Mouse (Mus musculus) heart, embryonic 10.5 days (tissue): ENCODE results near the gene Rnf19b. TPM values are rescaled to one million over a fixed set of nuclear protein-coding genes. Genes with fewer than 3 reads are reported as not detected.
A peak's percentile ranks its signal among the peaks of the same experiment; 100 is the strongest.

Experiments
- DNase-seq: peaks from one replicate; pipeline ENCODE4 v3.0.0-alpha.2; 2017; ENCODE audit warnings: low spot score
- H3K27ac ChIP-seq: fragments of 300-500 bp; sonication (generic); 2 replicates; pipeline ENCODE4 v1.5.1; 2016; ENCODE audit warnings: mild to moderate bottlenecking
- H3K27me3 ChIP-seq: fragments of 300-500 bp; sonication (generic); 2 replicates; pipeline ENCODE4 v1.6.1; 2016; ENCODE audit warnings: mild to moderate bottlenecking; ENCODE audit not compliant: poor library complexity, insufficient read depth, severe bottlenecking
- H3K36me3 ChIP-seq: fragments of 300-500 bp; sonication (generic); 2 replicates; pipeline ENCODE4 v1.6.1; 2016; ENCODE audit warnings: mild to moderate bottlenecking, moderate library complexity
- H3K4me1 ChIP-seq: fragments of 300-500 bp; sonication (generic); 2 replicates; pipeline ENCODE4 v1.6.1; 2016; ENCODE audit warnings: mild to moderate bottlenecking
- H3K4me3 ChIP-seq: fragments of 300-500 bp; sonication (generic); 2 replicates; pipeline ENCODE4 v1.5.1; 2016; ENCODE audit warnings: mild to moderate bottlenecking, moderate library complexity
- H3K9me3 ChIP-seq: fragments of 300-500 bp; sonication (generic); 2 replicates; pipeline ENCODE4 v1.6.1; 2016; ENCODE audit warnings: mild to moderate bottlenecking, moderate library complexity
- WGBS: fragments of 180-500 bp; shearing (Covaris S2); methylation state at CpG from one replicate; pipeline ENCODE4 v1.1.7; 2016; 5-methylcytosine and 5-hydroxymethylcytosine counted together
- polyA plus RNA-seq: library from polyadenylated mRNA; unstranded; fragments of >200 nt; fragmentation: Nextera tagmentation; extraction: Ambion mirVana; gene quantifications from 2 replicates; pipeline ENCODE4 v1.2.1, GENCODE M21; 2016

The Rnf19b gene
- polyA plus RNA-seq, result 5.3 and 6.8 TPM in 2 replicates

- Histone ChIP-seq H3K4me3 (peak within 1 kb of the TSS; percentile 92), H3K27me3 (no peaks in the 10 kb centered on the region), H3K4me1 (peaks cover 14% of the 10 kb centered on the region), H3K36me3 (no peaks in the 10 kb centered on the region), H3K27ac (peak within 1 kb of the TSS; percentile 94), H3K9me3 (no peaks in the 10 kb centered on the region)
- DNase-seq, result peak; percentile 83
- under 1% methylated on average over 100 of the region's 107 CpGs for WGBS
These were observed at the start of gene Rnf19b for GRCm38 (mm10) chr4:129058207-129059092. Rnf19b (plus strand) TSS chr4:129058271.

- Histone ChIP-seq H3K9me3 (no peaks in the 10 kb centered on the region), H3K27ac (no peak overlapping the region), H3K4me1 (peaks cover 27% of the 10 kb centered on the region), H3K36me3 (peaks cover 72% of the 10 kb centered on the region), H3K27me3 (no peaks in the 10 kb centered on the region), H3K4me3 (no peak overlapping the region)
- 69% methylated on average over 3 of the region's 3 CpGs for WGBS
- DNase-seq, result no peak
These were observed 49.4 kb upstream of the Rnf19b start for GRCm38 (mm10) chr4:129008672-129009071.

GRCm38 (mm10) chr4:129009521-129009920 is 48.5 kb upstream of the Rnf19b start:
- H3K4me1 ChIP-seq, result peaks cover 28% of the 10 kb centered on the region
- no peaks in the 10 kb centered on the region for H3K9me3 ChIP-seq
- no peak overlapping the region for H3K4me3 ChIP-seq
- WGBS, result 73% methylated on average over 5 of the region's 5 CpGs
- H3K27ac ChIP-seq, result peak overlapping the region; percentile 17; the same call in 1 of the 2 replicates
- H3K27me3 ChIP-seq, result no peaks in the 10 kb centered on the region
- no peak for DNase-seq
- peaks cover 67% of the 10 kb centered on the region for H3K36me3 ChIP-seq

GRCm38 (mm10) chr4:129011604-129012121 is 46.4 kb upstream of the Rnf19b start:
- H3K27ac ChIP-seq, result 0 out of 2 replicates have a peak overlapping the region, but pooled peaks have one; percentile 2
- no peaks in the 10 kb centered on the region for H3K27me3 ChIP-seq
- peaks cover 39% of the 10 kb centered on the region for H3K4me1 ChIP-seq
- peaks cover 2% of the 10 kb centered on the region; the same call in 1 of the 2 replicates for H3K9me3 ChIP-seq
- no peak for DNase-seq
- H3K36me3 ChIP-seq, result peaks cover 47% of the 10 kb centered on the region
- 45% methylated on average over 15 of the region's 15 CpGs for WGBS
- H3K4me3 ChIP-seq, result no peak overlapping the region

- Histone ChIP-seq H3K4me3 (no peak overlapping the region), H3K27me3 (no peaks in the 10 kb centered on the region), H3K4me1 (peaks cover 44% of the 10 kb centered on the region), H3K27ac (peak overlapping the region; percentile 42; the same call in 1 of the 2 replicates), H3K9me3 (peaks cover 2% of the 10 kb centered on the region; the same call in 1 of the 2 replicates), H3K36me3 (peaks cover 30% of the 10 kb centered on the region)
- 45% methylated on average over 10 of the region's 10 CpGs for WGBS
- DNase-seq, result no peak
These were observed 44.8 kb upstream of the Rnf19b start for GRCm38 (mm10) chr4:129013151-129013864.

- H3K27me3 ChIP-seq, result peaks cover 12% of the 10 kb centered on the region; the same call in 1 of the 2 replicates
- H3K4me1 ChIP-seq, result peaks cover 46% of the 10 kb centered on the region
- WGBS, result 22% methylated on average over 4 of the region's 4 CpGs
- H3K36me3 ChIP-seq, result no peaks in the 10 kb centered on the region
- H3K27ac ChIP-seq, result 0 out of 2 replicates have a peak overlapping the region, but pooled peaks have one; percentile 37
- H3K4me3 ChIP-seq, result no peak overlapping the region
- peaks cover 2% of the 10 kb centered on the region; the same call in 1 of the 2 replicates for H3K9me3 ChIP-seq
- no peak for DNase-seq
These were observed 41.7 kb upstream of the Rnf19b start for GRCm38 (mm10) chr4:129016329-129016728.

GRCm38 (mm10) chr4:129017150-129017549 is 40.9 kb upstream of the Rnf19b start:
- whole genome bisulfite sequencing, result 63% methylated on average over 10 of the region's 10 CpGs
- H3K36me3 ChIP-seq, result no peaks in the 10 kb centered on the region
- no peak for DNase-seq
- peaks cover 2% of the 10 kb centered on the region; the same call in 1 of the 2 replicates for H3K9me3 ChIP-seq
- peaks cover 12% of the 10 kb centered on the region; the same call in 1 of the 2 replicates for H3K27me3 ChIP-seq
- H3K4me1 ChIP-seq, result peaks cover 41% of the 10 kb centered on the region
- no peak overlapping the region for H3K4me3 ChIP-seq
- H3K27ac ChIP-seq, result 0 out of 2 replicates have a peak overlapping the region, but pooled peaks have one; percentile 63

- H3K9me3 ChIP-seq, result peaks cover 2% of the 10 kb centered on the region; the same call in 1 of the 2 replicates
- H3K36me3 ChIP-seq, result no peaks in the 10 kb centered on the region
- DNase-seq, result no peak
- H3K4me1 ChIP-seq, result peaks cover 25% of the 10 kb centered on the region
- H3K27me3 ChIP-seq, result peaks cover 12% of the 10 kb centered on the region; the same call in 1 of the 2 replicates
- no peak overlapping the region for H3K27ac ChIP-seq
- WGBS, result 79% methylated on average over 9 of the region's 9 CpGs
- H3K4me3 ChIP-seq, result no peak overlapping the region
These were observed 39.2 kb upstream of the Rnf19b start for GRCm38 (mm10) chr4:129018788-129019435.

GRCm38 (mm10) chr4:129019788-129020187 is 38.3 kb upstream of the Rnf19b start:
- peaks cover 28% of the 10 kb centered on the region for H3K4me1 ChIP-seq

GRCm38 (mm10) chr4:129020454-129020853 is 37.6 kb upstream of the Rnf19b start:
- Histone ChIP-seq H3K9me3 (no peaks in the 10 kb centered on the region), H3K36me3 (no peaks in the 10 kb centered on the region), H3K4me1 (peaks cover 30% of the 10 kb centered on the region), H3K4me3 (no peak overlapping the region), H3K27ac (no peak overlapping the region), H3K27me3 (peaks cover 12% of the 10 kb centered on the region; the same call in 1 of the 2 replicates)
- 60% methylated on average over 6 of the region's 6 CpGs for WGBS
- no peak for DNase-seq

More at GRCm38 (mm10) chr4:129019788-129020187, 38.3 kb upstream of the Rnf19b start:
- no peak for DNase-seq
- WGBS, result 75% methylated on average over 9 of the region's 9 CpGs
- peaks cover 12% of the 10 kb centered on the region; the same call in 1 of the 2 replicates for H3K27me3 ChIP-seq
- peaks cover 2% of the 10 kb centered on the region; the same call in 1 of the 2 replicates for H3K9me3 ChIP-seq
- H3K4me3 ChIP-seq, result no peak overlapping the region
- no peak overlapping the region for H3K27ac ChIP-seq
- H3K36me3 ChIP-seq, result no peaks in the 10 kb centered on the region

- DNase-seq, result no peak
- H3K27ac ChIP-seq, result no peak overlapping the region
- no peak overlapping the region for H3K4me3 ChIP-seq
- peaks cover 12% of the 10 kb centered on the region; the same call in 1 of the 2 replicates for H3K27me3 ChIP-seq
- H3K9me3 ChIP-seq, result no peaks in the 10 kb centered on the region
- H3K36me3 ChIP-seq, result no peaks in the 10 kb centered on the region
- H3K4me1 ChIP-seq, result peaks cover 21% of the 10 kb centered on the region
- WGBS, result 83% methylated on average over 3 of the region's 3 CpGs
These were observed 36.6 kb upstream of the Rnf19b start for GRCm38 (mm10) chr4:129021426-129021825.

GRCm38 (mm10) chr4:129021886-129022285 is 36.2 kb upstream of the Rnf19b start:
- H3K4me3 ChIP-seq, result no peak overlapping the region
- H3K4me1 ChIP-seq, result peaks cover 19% of the 10 kb centered on the region
- WGBS, result 70% methylated on average over 4 of the region's 4 CpGs
- no peaks in the 10 kb centered on the region for H3K36me3 ChIP-seq
- no peak overlapping the region for H3K27ac ChIP-seq
- DNase-seq, result no peak
- peaks cover 12% of the 10 kb centered on the region; the same call in 1 of the 2 replicates for H3K27me3 ChIP-seq
- H3K9me3 ChIP-seq, result no peaks in the 10 kb centered on the region
